Mouse (Mus musculus): ENCODE measurements around the gene Fbxo22. TPM values are rescaled to one million over a fixed set of nuclear protein-coding genes. Genes with fewer than 3 reads are reported as not detected.

Fbxo22 gene
- polyA plus RNA-seq, 1 experiment from 2014 or later = 19.9 TPM

Other genes with a start within 250 kb of the Fbxo22 start
- gene Chrna5, start 228.0 kb upstream of the Fbxo22 start, polyA plus RNA-seq (2015; fragmentation: Nextera tagmentation; extraction: Ambion mirVana) = 0.05 TPM in 1 of 2 replicates, not detected in the other
- gene Chrna3, start 182.4 kb upstream of the Fbxo22 start, polyA plus RNA-seq (2015; fragmentation: Nextera tagmentation; extraction: Ambion mirVana) = 0.08 TPM in 1 of 2 replicates, not detected in the other
- not detected in 2 replicates for gene Chrnb4, start 160.1 kb upstream of the Fbxo22 start, polyA plus RNA-seq (2015; fragmentation: Nextera tagmentation; extraction: Ambion mirVana)
- 10.9 and 12.1 TPM in 2 replicates for gene Ube2q2, start 60.1 kb upstream of the Fbxo22 start, polyA plus RNA-seq (2015; fragmentation: Nextera tagmentation; extraction: Ambion mirVana)
- gene Nrg4, start 117.9 kb downstream of the Fbxo22 start, polyA plus RNA-seq (2015; fragmentation: Nextera tagmentation; extraction: Ambion mirVana) = 1.7 and 2.1 TPM in 2 replicates
- not detected in 2 replicates for gene Tmem266, start 118.0 kb downstream of the Fbxo22 start, polyA plus RNA-seq (2015; fragmentation: Nextera tagmentation; extraction: Ambion mirVana)